Mouse (Mus musculus) midbrain, postnatal 0 days (tissue): ENCODE results near the gene Rab9. TPM values are rescaled to one million over a fixed set of nuclear protein-coding genes. Genes with fewer than 3 reads are reported as not detected.

Source experiments
- ATAC-seq: fragments of 200-750 bp; cut with Nextera tagmentation; 2 replicates; pipeline ENCODE4 v1.8.0; 2017; ENCODE audit warnings: moderate number of reproducible peaks, mild to moderate bottlenecking, moderate TSS enrichment, moderate library complexity; ENCODE audit not compliant: low FRiP score
- DNase-seq: peaks from one replicate; pipeline ENCODE4 v3.0.0-alpha.2; 2015; ENCODE audit warnings: low spot score
- H3K27ac ChIP-seq: fragments of 300-500 bp; sonication (generic); 2 replicates; pipeline ENCODE4 v1.5.1; 2014; ENCODE audit warnings: low read depth, mild to moderate bottlenecking, low read length, mixed read lengths
- H3K27me3 ChIP-seq: fragments of 300-500 bp; sonication (generic); 2 replicates; pipeline ENCODE4 v1.6.1; 2014; ENCODE audit warnings: low read length, control low read depth, mixed read lengths; ENCODE audit not compliant: insufficient read depth
- H3K36me3 ChIP-seq: fragments of 300-500 bp; sonication (generic); 2 replicates; pipeline ENCODE4 v1.6.1; 2014; ENCODE audit warnings: low read length, control low read depth, mixed read lengths; ENCODE audit not compliant: insufficient read depth
- H3K4me1 ChIP-seq: fragments of 300-500 bp; sonication (generic); 2 replicates; pipeline ENCODE4 v1.6.1; 2014; ENCODE audit warnings: mild to moderate bottlenecking, control low read depth, antibody characterized with exemption, low read length, mixed read lengths; ENCODE audit not compliant: insufficient read depth
- H3K4me2 ChIP-seq: fragments of 300-500 bp; sonication (generic); 2 replicates; pipeline ENCODE4 v1.6.1; 2014; ENCODE audit warnings: low read depth, mild to moderate bottlenecking, low read length, mixed read lengths; ENCODE audit not compliant: poor library complexity, severe bottlenecking
- H3K4me3 ChIP-seq: fragments of 300-500 bp; sonication (generic); 2 replicates; pipeline ENCODE4 v1.5.1; 2014; ENCODE audit warnings: low read depth, mild to moderate bottlenecking, low read length, moderate library complexity
- H3K9ac ChIP-seq: fragments of 300-500 bp; sonication (generic); replicated peaks from 2 replicates; pipeline ENCODE4 v1.6.1; 2014; ENCODE audit warnings: mild to moderate bottlenecking, low read length, moderate library complexity, mixed read lengths; ENCODE audit not compliant: poor library complexity, severe bottlenecking
- H3K9me3 ChIP-seq: fragments of 300-500 bp; sonication (generic); 2 replicates; pipeline ENCODE4 v1.6.1; 2016; ENCODE audit warnings: low read length, control low read depth
- CTCF ChIP-seq: IDR thresholded peaks from 2 replicates; pipeline ENCODE4 v1.5.1; 2016; ENCODE audit warnings: antibody characterized with exemption, mild to moderate bottlenecking
- WGBS: fragments of 180-500 bp; shearing (Covaris S2); extraction: QIAGEN DNeasy Blood & Tissue Kit; methylation state at CpG from one replicate; pipeline ENCODE4 v1.1.7; 2014; 5-methylcytosine and 5-hydroxymethylcytosine counted together
- polyA plus RNA-seq: library from polyadenylated mRNA; unstranded; fragments of >200 nt; fragmentation: Nextera tagmentation; extraction: Ambion mirVana; gene quantifications from 2 replicates; pipeline ENCODE4 v1.2.1, GENCODE M21; 2015
- total RNA-seq: library from RNA; depleted of rRNA; stranded (reverse); fragments of >200 nt; gene quantifications from 2 replicates; pipeline ENCODE4 v1.2.3, GENCODE M21; 2014; rRNA removed

The Rab9 gene
- total RNA-seq (40.3 and 41.4 TPM in 2 replicates), polyA plus RNA-seq (54.6 and 56.7 TPM in 2 replicates)

GRCm38 (mm10) chrX:166479365-166479983, at the start of gene Rab9:
Rab9 (minus strand) TSS chrX:166479867.
- Histone ChIP-seq H3K4me2 (peak within 1 kb of the TSS; percentile 57), H3K27me3 (no peaks in the 10 kb centered on the region), H3K9ac (peak within 1 kb of the TSS; percentile 68), H3K27ac (peak within 1 kb of the TSS; percentile 76), H3K9me3 (no peaks in the 10 kb centered on the region), H3K4me3 (peak within 1 kb of the TSS; percentile 54), H3K4me1 (no peaks in the 10 kb centered on the region), H3K36me3 (no peaks in the 10 kb centered on the region)
- DNase-seq (peak; percentile 94), ATAC-seq (peak; percentile 99)
- TF ChIP-seq CTCF: no peak
- 17% methylated on average over 40 of the region's 41 CpGs for WGBS

DNA sequence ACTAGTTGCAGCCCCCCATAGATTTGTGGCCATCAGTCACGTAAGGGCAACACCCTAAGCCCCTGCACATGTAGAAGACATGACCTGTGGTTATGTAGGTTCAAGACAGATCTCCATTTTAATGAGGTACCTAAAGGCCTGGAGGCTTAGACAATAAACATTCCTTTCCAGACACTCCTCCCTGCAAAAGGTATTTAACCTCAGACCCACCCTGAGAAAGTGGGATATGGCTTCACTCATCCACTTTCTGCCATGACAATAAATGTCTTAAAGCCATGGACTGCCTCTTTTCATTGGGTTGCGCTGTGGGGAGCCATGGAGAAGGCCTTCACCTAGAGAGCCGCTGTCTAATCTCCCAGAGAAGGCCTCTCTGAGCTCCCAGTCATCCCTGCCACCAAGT, 48.5 kb upstream of the Rab9 start:
- Histone ChIP-seq H3K27me3 (no peaks in the 10 kb centered on the region), H3K4me2 (no peak overlapping the region), H3K9me3 (no peaks in the 10 kb centered on the region), H3K4me3 (no peak overlapping the region), H3K27ac (no peak overlapping the region), H3K9ac (no peak overlapping the region), H3K36me3 (no peaks in the 10 kb centered on the region), H3K4me1 (no peaks in the 10 kb centered on the region)
- WGBS: 92% methylated on average over 3 of the region's 3 CpGs
- ATAC-seq (no peak), DNase-seq (no peak)
- TF ChIP-seq CTCF: no peak

DNA sequence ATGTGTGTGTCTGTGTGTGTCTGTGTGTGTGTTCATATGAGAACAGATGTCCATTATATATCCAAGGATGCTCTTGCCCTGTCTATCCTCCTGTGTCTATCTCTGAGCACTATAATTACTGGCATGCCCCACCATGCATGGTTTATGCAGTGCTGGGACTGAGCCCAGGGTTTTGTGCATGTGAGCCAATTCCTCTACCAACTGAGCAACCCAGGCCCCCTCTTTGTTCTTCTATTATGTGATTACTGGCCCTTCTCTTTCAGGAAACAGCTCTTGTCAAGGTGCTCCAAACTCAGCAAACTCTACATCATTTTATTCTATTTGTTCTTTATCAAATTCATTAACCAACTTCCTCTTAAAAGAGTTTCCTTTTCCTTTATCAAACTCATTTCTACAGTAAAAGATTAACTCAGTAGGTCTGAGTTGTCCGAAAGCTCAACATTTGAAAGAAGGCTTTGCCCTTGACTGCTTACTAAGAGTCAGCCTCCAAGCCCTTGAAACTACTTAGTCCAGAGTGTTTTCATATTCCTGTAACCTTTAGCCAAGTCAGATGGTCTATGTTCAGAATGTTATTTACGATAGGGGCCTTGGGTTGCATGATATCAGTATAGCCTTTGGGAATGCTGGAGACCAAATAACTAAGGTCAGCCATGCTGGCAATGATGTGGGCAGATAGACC, 46.1 kb upstream of the Rab9 start:
- Histone ChIP-seq H3K9me3 (no peaks in the 10 kb centered on the region), H3K27me3 (no peaks in the 10 kb centered on the region), H3K4me3 (no peak overlapping the region), H3K27ac (no peak overlapping the region), H3K9ac (no peak overlapping the region), H3K4me2 (no peak overlapping the region), H3K36me3 (no peaks in the 10 kb centered on the region), H3K4me1 (no peaks in the 10 kb centered on the region)
- WGBS: 95% methylated on average over 2 of the region's 2 CpGs
- no peak for TF ChIP-seq CTCF
- DNase-seq (no peak), ATAC-seq (no peak)

DNA sequence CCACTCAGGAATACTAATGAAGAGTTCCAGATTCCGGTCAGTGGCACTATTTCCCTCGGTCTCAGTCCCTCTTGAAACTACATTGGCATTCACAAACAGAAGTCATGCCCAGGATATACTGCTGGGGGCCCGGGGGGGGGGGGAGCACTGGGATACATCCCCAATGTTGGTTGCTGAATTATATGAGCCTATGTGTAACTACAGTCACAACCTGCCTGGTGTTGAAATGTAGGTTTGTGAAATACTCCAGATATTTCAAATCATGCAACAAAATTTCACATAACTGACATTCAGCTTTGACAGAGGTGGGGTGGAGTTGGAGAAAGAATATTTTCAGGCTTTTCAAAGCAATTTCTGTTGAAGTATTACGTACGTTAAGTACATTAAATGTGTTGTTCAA, 41.1 kb upstream of the Rab9 start:
- H3K4me1 ChIP-seq: no peaks in the 10 kb centered on the region
- no peaks in the 10 kb centered on the region for H3K36me3 ChIP-seq
- no peaks in the 10 kb centered on the region for H3K27me3 ChIP-seq
- no peaks in the 10 kb centered on the region for H3K9me3 ChIP-seq
- no peak for TF ChIP-seq CTCF
- 89% methylated on average over 5 of the region's 5 CpGs for WGBS
- DNase-seq (no peak), ATAC-seq (no peak)
- H3K4me3 ChIP-seq: no peak overlapping the region
- H3K9ac ChIP-seq: no peak overlapping the region
- H3K4me2 ChIP-seq: no peak overlapping the region
- no peak overlapping the region for H3K27ac ChIP-seq

- Histone ChIP-seq H3K4me1 (no peaks in the 10 kb centered on the region), H3K27me3 (no peaks in the 10 kb centered on the region), H3K4me2 (no peak within 1 kb of the TSS), H3K36me3 (no peaks in the 10 kb centered on the region), H3K9ac (no peak within 1 kb of the TSS), H3K27ac (no peak within 1 kb of the TSS), H3K9me3 (no peaks in the 10 kb centered on the region), H3K4me3 (no peak within 1 kb of the TSS)
- no peak for DNase-seq
- ATAC-seq: no peak
- TF ChIP-seq CTCF: no peak
- WGBS: 69% methylated on average over 16 of the region's 16 CpGs
These were observed 38.7 kb upstream of the Rab9 start, which contains the start of gene Tceanc for GRCm38 (mm10) chrX:166518345-166518744. Tceanc (minus strand) TSS chrX:166518567.

GRCm38 (mm10) chrX:166516631-166517030, 37.0 kb upstream of the Rab9 start:
- Histone ChIP-seq H3K27me3 (no peaks in the 10 kb centered on the region), H3K36me3 (no peaks in the 10 kb centered on the region), H3K4me2 (no peak overlapping the region), H3K9me3 (no peaks in the 10 kb centered on the region), H3K4me3 (no peak overlapping the region), H3K9ac (no peak overlapping the region), H3K27ac (no peak overlapping the region), H3K4me1 (no peaks in the 10 kb centered on the region)
- TF ChIP-seq CTCF: no peak
- WGBS: 89% methylated on average over 1 of the region's 1 CpGs
- DNase-seq: no peak
- no peak for ATAC-seq
